Mouse (Mus musculus) C2C12 (cell line): ENCODE measurements at regions not wholly inside any gene's neighbourhood (a gene's known extent, or its start where the extent isn't known, plus 50 kb on each side); places are given as distances from the start of the nearest gene placed in this dataset.

Source experiments
- CEBPB ChIP-seq: IDR thresholded peaks from one replicate; pipeline ENCODE4 v1.6.1; 2011; ENCODE audit warnings: low read depth, mild to moderate bottlenecking, control low read depth, moderate library complexity
- CTCF ChIP-seq: IDR thresholded peaks from one replicate; pipeline ENCODE4 v1.5.1; 2011; ENCODE audit not compliant: control insufficient read depth, insufficient read depth, insufficient read length
- MYOG ChIP-seq: IDR thresholded peaks from one replicate; pipeline ENCODE4 v1.6.1; 2011; ENCODE audit not compliant: control insufficient read depth, insufficient read length; ENCODE audit errors: extremely low read depth

DNA sequence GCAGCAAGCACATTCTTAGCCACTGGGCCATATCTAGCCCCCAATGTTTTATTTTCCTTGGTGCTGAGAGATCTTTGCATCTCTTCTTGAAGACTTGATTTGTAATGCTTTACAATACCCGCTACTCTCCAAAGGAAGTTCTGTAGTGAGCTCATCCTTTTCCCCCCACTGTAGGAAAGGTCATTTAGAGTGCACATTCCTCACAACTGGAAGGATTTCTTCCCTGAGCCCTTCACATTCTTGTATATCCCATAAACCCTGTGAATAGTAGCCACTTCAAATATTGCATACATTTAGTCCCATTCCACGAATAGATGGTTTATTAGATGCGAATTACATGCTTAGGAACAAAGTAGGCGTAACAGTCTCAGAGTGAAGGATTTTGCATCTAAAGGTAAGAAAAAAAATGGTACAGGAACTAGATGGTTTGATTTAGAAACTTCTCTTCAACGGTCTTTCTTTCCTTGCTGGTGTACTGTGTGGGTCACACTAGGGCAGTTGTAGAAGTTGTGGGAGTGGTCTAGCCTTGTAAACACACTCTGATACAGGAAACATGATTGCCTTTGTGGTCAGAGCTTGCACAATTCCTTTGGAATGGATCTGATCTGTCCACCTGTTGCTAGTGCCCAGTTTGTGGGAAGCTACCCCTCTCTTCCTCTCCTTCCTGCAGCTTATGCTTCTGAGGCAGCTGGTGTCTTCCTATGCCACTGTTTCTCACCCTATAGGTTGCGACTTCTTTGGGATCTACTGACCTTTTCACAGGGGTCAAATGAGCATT is 326.0 kb upstream of the Prickle1 start:
- TF ChIP-seq CTCF (no peak), CEBPB (no peak), MYOG (no peak)
